Mouse (Mus musculus): ENCODE data around the gene Tcea3. TPM values are rescaled to one million over a fixed set of nuclear protein-coding genes. Genes with fewer than 3 reads are reported as not detected.

The Tcea3 gene
- polyA plus RNA-seq, 1 experiment from 2014 or later: 0.77 TPM

DNA sequence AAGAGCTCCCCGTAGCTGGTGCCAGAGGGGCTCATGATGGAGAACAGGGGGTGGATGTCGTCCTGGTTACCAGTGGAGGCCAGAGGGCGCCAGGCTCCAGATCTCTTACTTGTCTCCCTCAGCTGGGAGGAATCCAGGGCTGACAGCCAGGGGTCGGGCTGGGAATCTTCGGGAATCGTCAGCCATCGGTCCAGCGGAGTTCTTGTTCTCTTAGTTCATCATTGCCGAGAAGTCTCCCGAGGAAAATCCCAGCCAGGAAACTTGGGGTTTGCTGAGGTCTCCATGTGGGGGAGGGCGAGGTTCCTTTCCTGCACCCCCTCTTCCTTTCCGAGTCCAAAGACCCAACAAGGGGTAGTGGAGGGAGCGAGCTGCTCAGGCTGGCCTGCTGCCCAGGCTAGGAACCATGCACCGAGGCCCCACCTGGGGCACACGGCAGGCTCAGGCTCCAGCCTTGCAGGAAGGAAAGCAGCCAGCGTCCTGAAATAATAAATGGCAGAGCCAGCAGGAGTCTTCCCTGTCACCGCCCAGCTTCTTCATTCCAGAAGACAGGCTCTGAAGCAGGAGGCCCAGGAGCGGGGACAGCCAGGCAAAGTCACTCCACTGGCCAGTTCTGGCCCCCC lies 28.8 kb upstream of the Tcea3 start:
- DNase-seq (ENCODE audit: extremely low spot score, low spot score): no peak

DNA sequence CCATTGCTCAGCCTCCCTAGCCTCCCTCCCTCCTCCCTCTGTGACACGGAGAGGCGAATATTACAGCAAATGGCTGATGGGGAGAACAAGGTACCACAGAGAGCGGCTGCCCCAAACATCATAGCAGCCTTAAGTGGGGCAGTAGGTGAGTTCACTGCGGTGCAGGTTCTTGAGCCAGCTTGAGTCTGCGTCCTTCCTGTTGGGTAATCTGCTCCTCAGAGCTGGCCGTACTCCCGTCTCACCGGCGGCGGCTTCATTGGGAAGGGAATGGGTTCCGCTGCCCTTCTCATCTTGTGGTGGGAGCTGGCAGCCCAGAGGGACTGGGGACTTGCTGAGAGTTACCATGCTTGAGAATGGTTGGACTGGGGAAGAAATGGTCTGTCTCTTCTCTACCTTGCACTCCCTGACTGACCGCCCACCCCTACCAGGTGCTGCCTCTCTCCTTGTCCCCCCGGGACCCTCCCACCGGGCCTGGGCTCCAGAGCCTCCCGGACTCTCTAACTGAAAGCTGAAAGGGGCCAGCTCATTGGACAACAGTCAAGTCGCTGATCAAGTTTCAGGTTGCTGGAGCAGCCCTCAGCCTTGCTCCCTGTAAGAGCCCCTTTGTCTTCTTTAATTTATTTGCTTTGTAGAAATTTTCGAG lies 27.3 kb upstream of the Tcea3 start:
- Histone ChIP-seq H3K27ac (peak overlapping the region; percentile 63; the same call in 1 of the 2 replicates), H3K27me3 (ENCODE audit: poor library complexity, severe bottlenecking) (peaks cover 44% of the 10 kb centered on the region), H3K9me3 (no peaks in the 10 kb centered on the region), H3K4me3 (peak overlapping the region; percentile 42), H3K36me3 (replicated peaks) (no peaks in the 10 kb centered on the region), H3K4me1 (peaks cover 56% of the 10 kb centered on the region)
- WGBS: 5% methylated on average over 17 of the region's 17 CpGs
- DNase-seq (ENCODE audit: extremely low spot score, low spot score): peak; percentile 47

More for the DNA sequence above, 28.8 kb upstream of the Tcea3 start:
- 17% methylated on average over 18 of the region's 18 CpGs for WGBS
- Histone ChIP-seq H3K4me3 (peak overlapping the region; percentile 24), H3K9me3 (no peaks in the 10 kb centered on the region), H3K36me3 (replicated peaks) (no peaks in the 10 kb centered on the region), H3K4me1 (peaks cover 41% of the 10 kb centered on the region), H3K27me3 (ENCODE audit: poor library complexity, severe bottlenecking) (peaks cover 44% of the 10 kb centered on the region), H3K27ac (peak overlapping the region; percentile 77)

DNA sequence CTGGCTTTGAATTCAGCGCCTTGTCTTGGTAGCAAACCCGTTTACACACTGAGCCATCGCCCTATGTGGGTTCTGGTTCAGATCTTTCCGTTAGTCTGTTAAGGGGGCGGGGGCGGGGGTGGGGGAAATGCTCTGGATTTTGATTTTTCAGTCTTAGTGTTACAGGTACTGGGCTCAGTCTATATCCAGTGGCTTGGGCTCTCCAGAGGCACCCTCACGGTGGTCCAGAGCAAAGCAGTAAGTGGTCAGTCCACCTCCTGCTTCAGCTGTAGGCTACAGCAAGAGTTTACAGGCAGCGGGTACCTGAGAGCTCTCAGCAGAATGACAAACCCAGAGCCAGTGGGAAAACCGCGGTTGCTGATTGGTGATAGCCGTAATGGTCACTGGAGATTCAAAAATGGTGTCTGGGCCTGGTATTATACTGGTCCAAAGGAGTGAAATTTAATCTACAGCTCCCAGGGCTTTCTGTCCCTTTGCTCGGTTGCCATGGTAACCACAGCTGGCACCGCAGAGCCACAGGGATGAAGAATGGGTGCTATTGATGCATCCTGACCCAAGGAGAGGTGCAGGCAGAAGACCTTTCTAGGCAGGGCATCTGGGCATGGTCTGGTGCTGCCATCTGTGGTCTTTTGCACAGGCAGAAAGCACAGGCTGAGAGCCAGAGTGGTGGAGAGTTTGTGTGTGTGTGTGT lies 23.8 kb upstream of the Tcea3 start:
- Histone ChIP-seq H3K36me3 (replicated peaks) (no peaks in the 10 kb centered on the region), H3K9me3 (no peaks in the 10 kb centered on the region), H3K27me3 (ENCODE audit: poor library complexity, severe bottlenecking) (peaks cover 31% of the 10 kb centered on the region), H3K4me3 (peak overlapping the region; percentile 13; the same call in 1 of the 2 replicates), H3K4me1 (peaks cover 46% of the 10 kb centered on the region), H3K27ac (peak overlapping the region; percentile 59)
- 64% methylated on average over 13 of the region's 13 CpGs for WGBS
- DNase-seq (ENCODE audit: extremely low spot score, low spot score): peak; percentile 42

DNA sequence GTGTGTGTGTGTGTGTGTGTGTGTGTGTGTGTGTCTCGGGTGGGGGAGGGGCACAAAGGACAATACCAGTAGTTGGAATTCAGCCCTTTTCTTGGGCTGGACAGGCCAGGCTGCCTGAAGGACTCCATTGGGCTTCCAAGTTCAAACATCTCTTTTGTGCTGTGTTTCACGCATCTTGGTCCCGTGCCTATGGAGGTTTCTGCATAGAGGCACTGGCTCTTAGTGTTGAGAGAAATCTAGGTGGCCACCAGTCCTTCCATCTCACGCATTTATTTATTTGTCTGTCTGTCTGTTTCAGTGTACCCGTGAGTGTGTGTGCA lies 23.3 kb upstream of the Tcea3 start:
- Histone ChIP-seq H3K27ac (peak overlapping the region; percentile 59), H3K27me3 (ENCODE audit: poor library complexity, severe bottlenecking) (peaks cover 26% of the 10 kb centered on the region), H3K4me1 (peaks cover 41% of the 10 kb centered on the region), H3K36me3 (replicated peaks) (no peaks in the 10 kb centered on the region), H3K9me3 (no peaks in the 10 kb centered on the region), H3K4me3 (0 out of 2 replicates have a peak overlapping the region, but pooled peaks have one; percentile 13)
- DNase-seq (ENCODE audit: extremely low spot score, low spot score): no peak
- 67% methylated on average over 5 of the region's 5 CpGs for WGBS

DNA sequence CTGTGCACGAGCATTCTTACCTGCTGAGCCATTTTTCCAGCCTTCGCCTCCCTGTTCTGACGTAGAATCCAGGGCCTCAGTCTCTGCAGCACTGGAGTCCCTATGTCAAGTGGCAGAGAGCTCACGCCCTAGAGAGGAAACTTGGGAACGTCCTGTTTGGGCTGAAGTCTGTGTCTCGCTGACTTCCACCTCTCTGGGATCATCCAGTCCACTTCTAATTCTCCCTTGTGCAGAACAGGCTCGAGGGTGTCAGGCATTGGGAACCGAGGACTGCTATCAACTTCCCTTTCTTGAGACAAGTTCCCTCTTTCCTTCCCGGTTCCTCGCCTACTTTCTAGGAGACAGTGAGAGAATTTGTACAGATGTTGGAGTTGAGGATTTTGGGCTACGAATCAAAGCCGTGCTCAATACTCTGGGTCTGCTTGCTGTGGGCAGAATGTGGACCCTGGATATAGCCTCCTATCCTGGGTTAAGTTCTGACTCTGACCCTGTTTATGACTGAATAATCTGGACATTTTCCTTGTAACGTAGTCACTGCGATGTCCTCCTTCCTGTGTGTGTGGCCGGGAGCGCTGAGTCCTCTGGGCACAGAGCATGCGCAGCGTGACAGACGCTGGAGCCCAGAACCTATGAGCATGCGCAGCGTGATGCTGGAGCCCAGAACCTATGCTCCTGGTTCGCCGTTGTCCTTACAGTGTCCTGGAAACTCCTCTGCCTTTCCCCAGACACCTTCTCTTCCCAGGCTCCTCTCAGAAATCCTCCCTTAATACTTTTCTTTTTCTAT lies 22.7 kb upstream of the Tcea3 start:
- peaks cover 35% of the 10 kb centered on the region for H3K4me1 ChIP-seq
- H3K4me3 ChIP-seq: no peak overlapping the region
- WGBS: 81% methylated on average over 23 of the region's 23 CpGs
- no peak for DNase-seq (ENCODE audit: extremely low spot score, low spot score)
- H3K27me3 ChIP-seq (ENCODE audit: poor library complexity, severe bottlenecking): peaks cover 19% of the 10 kb centered on the region
- H3K36me3 ChIP-seq (replicated peaks): no peaks in the 10 kb centered on the region
- no peaks in the 10 kb centered on the region for H3K9me3 ChIP-seq
- peak overlapping the region; percentile 59 for H3K27ac ChIP-seq

DNA sequence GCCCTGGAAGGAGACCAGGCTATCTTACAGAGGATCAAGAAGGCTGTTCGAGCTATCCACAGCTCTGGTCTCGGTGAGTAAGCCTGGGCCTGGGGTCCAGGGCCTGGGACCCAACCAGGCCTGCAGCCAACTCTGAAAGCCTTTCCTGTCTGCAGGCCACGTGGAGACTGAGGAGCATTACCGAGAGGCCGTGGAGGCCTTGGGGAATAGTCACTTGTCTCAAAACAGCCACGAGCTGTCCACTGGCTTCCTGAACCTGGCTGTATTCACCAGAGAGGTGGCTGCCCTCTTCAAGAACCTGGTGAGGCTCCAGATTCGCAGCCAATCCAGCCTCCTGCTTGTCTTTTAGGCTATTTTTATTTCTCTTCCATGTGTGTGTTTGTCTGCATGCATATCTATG lies 20.1 kb upstream of the Tcea3 start:
- Histone ChIP-seq H3K36me3 (replicated peaks) (no peaks in the 10 kb centered on the region), H3K27me3 (ENCODE audit: poor library complexity, severe bottlenecking) (no peaks in the 10 kb centered on the region), H3K27ac (no peak overlapping the region), H3K9me3 (no peaks in the 10 kb centered on the region), H3K4me3 (no peak overlapping the region), H3K4me1 (peaks cover 22% of the 10 kb centered on the region)
- 90% methylated on average over 7 of the region's 7 CpGs for WGBS
- no peak for DNase-seq (ENCODE audit: extremely low spot score, low spot score)

DNA sequence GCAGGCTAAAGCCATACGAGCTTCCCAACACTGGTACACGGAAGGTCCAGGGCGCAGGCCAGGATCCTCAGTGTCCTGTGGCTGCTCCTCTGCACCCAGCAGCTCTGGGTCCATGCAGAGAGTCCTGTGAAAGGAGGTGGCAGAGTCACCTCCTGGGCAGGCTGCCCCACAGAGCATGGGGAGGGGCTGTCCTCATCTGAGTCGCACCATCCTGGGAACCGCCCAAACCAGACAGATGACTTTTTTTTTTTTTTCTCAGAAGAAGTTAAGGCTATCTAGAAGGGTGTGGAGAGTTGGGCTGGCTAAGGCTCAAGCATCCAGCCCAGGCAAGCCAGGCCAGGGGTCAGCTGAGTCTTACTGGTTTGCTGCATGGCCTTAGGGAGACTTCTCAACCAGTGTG lies 18.9 kb upstream of the Tcea3 start:
- no peak for DNase-seq (ENCODE audit: extremely low spot score, low spot score)
- no peaks in the 10 kb centered on the region for H3K36me3 ChIP-seq (replicated peaks)
- WGBS: 86% methylated on average over 5 of the region's 5 CpGs
- no peak overlapping the region for H3K4me3 ChIP-seq
- peaks cover 7% of the 10 kb centered on the region; the same call in 1 of the 2 replicates for H3K27me3 ChIP-seq (ENCODE audit: poor library complexity, severe bottlenecking)
- no peaks in the 10 kb centered on the region for H3K9me3 ChIP-seq
- H3K27ac ChIP-seq: peak overlapping the region; percentile 4; the same call in 1 of the 2 replicates
- peaks cover 23% of the 10 kb centered on the region for H3K4me1 ChIP-seq

DNA sequence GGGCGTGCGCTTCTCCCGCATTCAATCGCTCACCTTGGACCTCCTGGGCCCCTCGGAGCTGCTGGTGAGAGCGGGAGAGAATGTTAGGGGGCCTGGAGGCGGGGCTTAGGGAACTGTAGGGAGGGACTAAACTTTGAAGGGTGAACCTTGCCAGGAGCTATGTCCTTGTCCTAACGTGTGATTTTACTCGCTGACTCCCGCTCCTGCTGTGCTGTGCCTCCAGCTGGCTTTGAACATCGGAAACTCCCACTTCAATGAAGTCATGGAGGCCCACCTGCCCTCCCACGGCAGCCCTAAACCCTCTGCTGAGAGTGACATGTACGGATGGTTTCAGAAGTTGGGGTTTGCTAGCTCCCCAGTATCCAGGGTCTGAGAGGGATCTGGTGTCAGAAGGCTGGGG lies 8.9 kb upstream of the Tcea3 start:
- DNase-seq (ENCODE audit: extremely low spot score, low spot score): no peak
- H3K4me3 ChIP-seq: peak overlapping the region; percentile 30
- 11% methylated on average over 13 of the region's 13 CpGs for WGBS
- no peaks in the 10 kb centered on the region for H3K9me3 ChIP-seq
- H3K4me1 ChIP-seq: peaks cover 38% of the 10 kb centered on the region
- H3K36me3 ChIP-seq (replicated peaks): peaks cover 12% of the 10 kb centered on the region
- no peak overlapping the region for H3K27ac ChIP-seq
- peaks cover 86% of the 10 kb centered on the region for H3K27me3 ChIP-seq (ENCODE audit: poor library complexity, severe bottlenecking)

DNA sequence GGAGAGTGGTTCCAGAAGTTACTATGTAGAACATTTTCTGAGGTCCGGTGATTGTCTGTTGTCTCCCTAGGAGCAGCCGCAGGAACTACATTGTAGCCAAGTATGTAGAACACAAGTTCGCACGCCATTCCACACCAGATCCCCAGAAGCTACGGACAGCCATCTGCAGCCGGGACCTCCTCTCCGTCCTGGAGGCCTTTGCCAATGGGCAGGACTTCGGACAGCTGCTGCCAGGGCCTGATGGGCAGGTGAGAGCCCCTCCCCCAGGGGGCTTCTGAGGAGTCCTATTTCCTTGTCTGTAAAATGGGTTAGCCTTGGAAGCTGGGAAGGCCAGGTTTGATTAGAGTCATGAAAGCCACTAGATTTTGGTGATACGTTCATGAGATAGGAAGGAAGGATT lies 8.4 kb upstream of the Tcea3 start:
- Histone ChIP-seq H3K4me1 (peaks cover 34% of the 10 kb centered on the region), H3K36me3 (replicated peaks) (peaks cover 13% of the 10 kb centered on the region), H3K27me3 (ENCODE audit: poor library complexity, severe bottlenecking) (peaks cover 86% of the 10 kb centered on the region), H3K4me3 (no peak overlapping the region), H3K27ac (no peak overlapping the region), H3K9me3 (no peaks in the 10 kb centered on the region)
- 74% methylated on average over 9 of the region's 9 CpGs for WGBS
- no peak for DNase-seq (ENCODE audit: extremely low spot score, low spot score)

DNA sequence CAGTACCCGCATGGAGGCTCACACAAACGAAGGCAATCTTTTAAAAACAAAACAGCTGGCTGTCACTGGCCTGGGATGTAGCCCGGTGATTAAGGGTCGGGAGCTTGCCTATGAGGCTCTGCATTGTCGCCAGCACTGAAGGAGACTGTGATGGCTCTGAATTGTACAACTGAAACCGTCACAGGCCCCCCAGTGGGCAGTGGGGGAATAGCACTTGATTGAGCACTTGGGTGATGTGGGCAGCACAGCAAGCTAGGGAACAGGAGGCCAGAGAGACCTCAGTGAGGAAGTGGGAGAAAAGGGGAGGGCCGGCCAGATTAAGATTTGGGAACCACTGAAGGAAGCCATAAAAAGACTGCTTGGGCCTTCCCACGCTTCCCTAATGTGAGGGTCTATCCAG lies 7.9 kb upstream of the Tcea3 start:
- 22% methylated on average over 8 of the region's 8 CpGs for WGBS
- no peaks in the 10 kb centered on the region for H3K9me3 ChIP-seq
- peaks cover 86% of the 10 kb centered on the region for H3K27me3 ChIP-seq (ENCODE audit: poor library complexity, severe bottlenecking)
- H3K4me3 ChIP-seq: no peak overlapping the region
- H3K36me3 ChIP-seq (replicated peaks): peaks cover 13% of the 10 kb centered on the region
- H3K4me1 ChIP-seq: peaks cover 32% of the 10 kb centered on the region
- H3K27ac ChIP-seq: no peak overlapping the region
- peak; percentile 74 for DNase-seq (ENCODE audit: extremely low spot score, low spot score)

DNA sequence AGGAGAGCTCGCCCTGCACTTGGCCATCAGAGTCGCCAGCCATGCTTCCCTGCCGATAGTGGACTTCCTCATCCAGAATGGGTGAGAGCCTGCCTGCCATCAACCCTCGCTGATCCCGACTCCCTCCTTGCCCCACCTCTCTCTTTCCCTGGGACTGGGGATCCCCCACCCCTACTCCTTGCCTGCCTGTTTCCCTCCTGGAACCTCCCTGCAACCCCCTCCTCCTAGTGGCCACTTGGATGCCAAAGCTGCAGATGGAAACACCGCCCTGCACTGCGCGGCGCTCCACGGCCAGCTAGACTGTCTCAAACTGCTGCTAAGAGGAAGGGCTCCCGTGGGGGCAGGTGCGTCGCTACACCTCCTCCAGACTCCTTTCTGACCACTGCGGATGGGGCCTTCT lies 7.4 kb upstream of the Tcea3 start:
- Histone ChIP-seq H3K36me3 (replicated peaks) (peaks cover 13% of the 10 kb centered on the region), H3K27ac (no peak overlapping the region), H3K4me3 (no peak overlapping the region), H3K4me1 (peaks cover 32% of the 10 kb centered on the region), H3K27me3 (ENCODE audit: poor library complexity, severe bottlenecking) (peaks cover 89% of the 10 kb centered on the region), H3K9me3 (no peaks in the 10 kb centered on the region)
- no peak for DNase-seq (ENCODE audit: extremely low spot score, low spot score)
- 63% methylated on average over 14 of the region's 14 CpGs for WGBS

DNA sequence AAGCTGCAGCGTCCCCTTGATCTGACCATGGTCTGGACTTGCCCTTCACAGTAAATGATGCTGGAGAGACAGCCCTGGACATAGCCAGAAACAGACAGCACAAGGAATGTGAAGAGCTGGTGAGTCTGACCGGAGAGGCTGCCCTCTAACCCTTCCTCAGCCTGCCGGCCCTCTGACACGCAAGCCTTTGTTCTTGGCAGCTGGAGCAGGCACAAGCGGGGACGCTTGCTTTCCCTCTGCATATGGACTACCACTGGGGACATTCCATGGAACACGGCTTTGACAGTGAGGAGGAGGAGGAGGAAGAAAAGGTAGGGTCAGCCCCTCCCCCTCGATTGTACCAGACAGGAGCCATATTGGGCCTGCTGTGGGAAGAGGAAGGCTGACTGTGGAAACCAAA lies 6.6 kb upstream of the Tcea3 start:
- Histone ChIP-seq H3K4me1 (peaks cover 35% of the 10 kb centered on the region), H3K27me3 (ENCODE audit: poor library complexity, severe bottlenecking) (peaks cover 97% of the 10 kb centered on the region), H3K4me3 (no peak overlapping the region), H3K9me3 (no peaks in the 10 kb centered on the region), H3K36me3 (replicated peaks) (peaks cover 11% of the 10 kb centered on the region), H3K27ac (peak overlapping the region; percentile 45)
- 37% methylated on average over 8 of the region's 8 CpGs for WGBS
- no peak for DNase-seq (ENCODE audit: extremely low spot score, low spot score)

Measured in forebrain, embryonic 10.5 days (tissue).